ENCODE assay signal across 21 mouse cellular contexts in the genomic region with DNA sequence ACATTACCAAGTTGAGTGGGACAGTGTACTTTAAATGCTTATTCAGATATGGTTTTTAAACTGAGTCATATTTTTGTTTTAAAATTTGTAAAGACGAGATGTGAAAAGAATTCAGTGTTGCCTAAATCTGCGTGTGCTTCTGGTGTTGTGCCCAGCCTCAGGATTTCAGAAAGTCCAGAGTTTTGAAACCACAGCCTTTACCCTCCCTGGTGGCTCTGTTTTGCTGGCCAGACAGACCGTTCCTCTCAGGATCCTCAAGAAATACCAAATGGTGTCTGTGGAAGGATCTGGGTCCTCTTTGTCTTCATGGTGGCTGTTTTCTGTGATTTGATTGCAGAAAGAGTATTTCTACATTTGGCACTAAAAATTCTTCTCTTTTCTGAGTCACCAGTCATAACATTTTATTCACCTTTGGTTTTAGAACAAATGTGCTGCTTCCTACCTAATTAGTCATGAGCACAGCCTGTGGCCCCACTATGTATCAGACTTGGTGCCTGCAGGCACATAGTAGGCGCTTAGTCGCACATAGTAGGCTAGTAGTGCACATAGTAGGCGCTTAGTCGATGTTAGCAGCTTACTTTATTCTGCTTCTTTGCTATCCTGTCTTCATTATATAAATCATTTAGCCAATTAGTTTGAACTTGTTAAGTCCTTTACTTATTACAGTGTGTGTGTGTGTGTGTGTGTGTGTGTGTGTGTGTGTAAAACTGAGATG.
A peak's percentile ranks its signal among the peaks of the same experiment; 100 is the strongest.
DNase-seq lines count a peak whose midpoint lies in the region; ATAC-seq and TF ChIP-seq lines count a peak whose summit lies in the region.
"Had no signal": no experiment of that assay in that cellular context is flagged by ENCODE, and none has a peak within 500 bp of the region (broad histone marks: within the 10 kb centered on the region; RNA-seq: fewer than 3 reads in every experiment).

No protein-coding gene starts in this region.

- no peaks in the 10 kb centered on the region for H3K36me3 ChIP-seq in embryonic facial prominence, embryonic 11.5 days (replicated peaks; ENCODE audit: control insufficient read depth, insufficient read depth, low read depth, low read length)
- no peaks in the 10 kb centered on the region for H3K36me3 ChIP-seq in embryonic facial prominence, embryonic 10.5 days (replicated peaks)
- no peaks in the 10 kb centered on the region for H3K36me3 ChIP-seq in midbrain, embryonic 11.5 days (ENCODE audit: control insufficient read depth, insufficient read depth, low read length)
- H3K36me3 ChIP-seq in midbrain, postnatal 0 days (ENCODE audit: insufficient read depth, low read length), result no peaks in the 10 kb centered on the region
- no peaks in the 10 kb centered on the region for H3K36me3 ChIP-seq in limb, embryonic 15.5 days
- H3K36me3 ChIP-seq: forebrain, embryonic 15.5 days; heart, embryonic 13.5 days; lung, embryonic 15.5 days; neural tube, embryonic 12.5 days had no signal

- H3K4me1 ChIP-seq in embryonic facial prominence, embryonic 11.5 days (ENCODE audit: control insufficient read depth, insufficient read depth, low read length), result no peaks in the 10 kb centered on the region
- H3K4me1 ChIP-seq in embryonic facial prominence, embryonic 10.5 days, result peaks cover 7% of the 10 kb centered on the region
- peaks cover 4% of the 10 kb centered on the region for H3K4me1 ChIP-seq in midbrain, embryonic 11.5 days (ENCODE audit: control insufficient read depth, insufficient read depth, low read length)
- H3K4me1 ChIP-seq in midbrain, postnatal 0 days (ENCODE audit: insufficient read depth, low read length), result no peaks in the 10 kb centered on the region
- H3K4me1 ChIP-seq in brown adipose tissue, adult 24 weeks (ENCODE audit: control insufficient read depth, insufficient read depth, insufficient read length, low read length), result peaks cover 31% of the 10 kb centered on the region
- H3K4me1 ChIP-seq in limb, embryonic 15.5 days, result peaks cover 15% of the 10 kb centered on the region
- peaks cover 23% of the 10 kb centered on the region; the same call in 1 of the 2 replicates for H3K4me1 ChIP-seq in cerebellum, adult 2 months (ENCODE audit: control insufficient read depth, insufficient read depth, low read length)

- no peak for ATAC-seq in embryonic facial prominence, embryonic 11.5 days (replicated peaks; ENCODE audit: insufficient number of reproducible peaks, low FRiP score, low TSS enrichment, low read depth)
- no peak for ATAC-seq in midbrain, embryonic 11.5 days (ENCODE audit: low FRiP score)
- ATAC-seq in midbrain, postnatal 0 days (ENCODE audit: low FRiP score), result no peak
- ATAC-seq in limb, embryonic 15.5 days (ENCODE audit: insufficient number of reproducible peaks, low FRiP score, low TSS enrichment, low read depth), result no peak
- ATAC-seq: activated CD4-positive, CD25-positive, alpha-beta regulatory T cell, adult 4 months; forebrain, embryonic 15.5 days; hindbrain, postnatal 0 days had no signal

- no peaks in the 10 kb centered on the region for H3K9me3 ChIP-seq in embryonic facial prominence, embryonic 11.5 days (replicated peaks; ENCODE audit: control insufficient read depth, low read length)
- H3K9me3 ChIP-seq in embryonic facial prominence, embryonic 10.5 days, result no peaks in the 10 kb centered on the region
- H3K9me3 ChIP-seq in midbrain, embryonic 11.5 days (ENCODE audit: control insufficient read depth, low read length), result no peaks in the 10 kb centered on the region
- no peaks in the 10 kb centered on the region for H3K9me3 ChIP-seq in midbrain, postnatal 0 days (ENCODE audit: low read length)
- H3K9me3 ChIP-seq in limb, embryonic 15.5 days, result no peaks in the 10 kb centered on the region
- H3K9me3 ChIP-seq: forebrain, embryonic 15.5 days; heart, embryonic 13.5 days; lung, embryonic 15.5 days; neural tube, embryonic 12.5 days had no signal

- no peak overlapping the region for H3K4me3 ChIP-seq in embryonic facial prominence, embryonic 11.5 days (ENCODE audit: low read depth, low read length)
- no peak overlapping the region for H3K4me3 ChIP-seq in embryonic facial prominence, embryonic 10.5 days
- no peak overlapping the region for H3K4me3 ChIP-seq in midbrain, embryonic 11.5 days (ENCODE audit: low read depth, low read length)
- no peak overlapping the region for H3K4me3 ChIP-seq in midbrain, postnatal 0 days (ENCODE audit: low read depth, low read length)
- H3K4me3 ChIP-seq in brown adipose tissue, adult 24 weeks (ENCODE audit: insufficient read depth, low read depth, low read length), result no peak overlapping the region
- H3K4me3 ChIP-seq in limb, embryonic 15.5 days, result no peak overlapping the region
- no peak overlapping the region for H3K4me3 ChIP-seq in cerebellum, adult 2 months (replicated peaks; ENCODE audit: insufficient read depth, low read depth, low read length)
- H3K4me3 ChIP-seq: erythroblast, embryonic 14.5 days; forebrain, embryonic 15.5 days; heart, embryonic 13.5 days; lung, embryonic 15.5 days; neural tube, embryonic 12.5 days had no signal

- no peak overlapping the region for H3K4me2 ChIP-seq in embryonic facial prominence, embryonic 11.5 days (ENCODE audit: low read depth, low read length)
- H3K4me2 ChIP-seq in midbrain, embryonic 11.5 days, result no peak overlapping the region
- H3K4me2 ChIP-seq in midbrain, postnatal 0 days (ENCODE audit: low read depth, low read length, poor library complexity, severe bottlenecking), result no peak overlapping the region
- H3K4me2 ChIP-seq in limb, embryonic 15.5 days, result no peak overlapping the region
- H3K4me2 ChIP-seq: forebrain, embryonic 15.5 days; heart, embryonic 13.5 days; lung, embryonic 15.5 days; neural tube, embryonic 12.5 days had no signal

- 0 out of 2 replicates have a peak overlapping the region, but pooled peaks have one; percentile 28 for H3K27ac ChIP-seq in embryonic facial prominence, embryonic 11.5 days (replicated peaks; ENCODE audit: low read depth, low read length)
- no peak overlapping the region for H3K27ac ChIP-seq in embryonic facial prominence, embryonic 10.5 days (replicated peaks)
- no peak overlapping the region for H3K27ac ChIP-seq in midbrain, embryonic 11.5 days (ENCODE audit: low read depth, low read length)
- H3K27ac ChIP-seq in midbrain, postnatal 0 days (ENCODE audit: low read depth, low read length), result no peak overlapping the region
- peak overlapping the region; percentile 89 for H3K27ac ChIP-seq in brown adipose tissue, adult 24 weeks (replicated peaks; ENCODE audit: low read depth, low read length)
- peak overlapping the region; percentile 43; the same call in 1 of the 2 replicates for H3K27ac ChIP-seq in limb, embryonic 15.5 days
- H3K27ac ChIP-seq in cerebellum, adult 2 months (ENCODE audit: insufficient read depth, low read length), result no peak overlapping the region
- H3K27ac ChIP-seq: forebrain, embryonic 15.5 days; heart, embryonic 13.5 days; hindbrain, postnatal 0 days; liver, embryonic 14.5 days; lung, embryonic 15.5 days; neural tube, embryonic 12.5 days had no signal

- H3K9ac ChIP-seq in embryonic facial prominence, embryonic 11.5 days (replicated peaks; ENCODE audit: low read length), result no peak overlapping the region
- no peak overlapping the region for H3K9ac ChIP-seq in midbrain, embryonic 11.5 days (ENCODE audit: low read length)
- no peak overlapping the region for H3K9ac ChIP-seq in midbrain, postnatal 0 days (replicated peaks; ENCODE audit: low read length, poor library complexity, severe bottlenecking)
- no peak overlapping the region for H3K9ac ChIP-seq in limb, embryonic 15.5 days
- H3K9ac ChIP-seq: forebrain, embryonic 15.5 days; heart, embryonic 13.5 days; liver, embryonic 14.5 days; lung, embryonic 15.5 days; neural tube, embryonic 12.5 days had no signal

- 91% methylated on average over 7 of the region's 7 CpGs for WGBS in embryonic facial prominence, embryonic 11.5 days
- 91% methylated on average over 7 of the region's 7 CpGs for WGBS in embryonic facial prominence, embryonic 10.5 days
- whole genome bisulfite sequencing in midbrain, embryonic 11.5 days, result 93% methylated on average over 7 of the region's 7 CpGs
- WGBS in midbrain, postnatal 0 days, result 94% methylated on average over 7 of the region's 7 CpGs
- 81% methylated on average over 7 of the region's 7 CpGs for WGBS in limb, embryonic 15.5 days
- 80% methylated on average over 7 of the region's 7 CpGs for WGBS in cerebellum, adult 2 months

- H3K27me3 ChIP-seq in embryonic facial prominence, embryonic 11.5 days (ENCODE audit: control insufficient read depth, insufficient read depth, low read length), result no peaks in the 10 kb centered on the region
- H3K27me3 ChIP-seq in embryonic facial prominence, embryonic 10.5 days (replicated peaks; ENCODE audit: low read depth, poor library complexity, severe bottlenecking), result no peaks in the 10 kb centered on the region
- H3K27me3 ChIP-seq in midbrain, embryonic 11.5 days (ENCODE audit: control insufficient read depth, insufficient read depth, low read length), result no peaks in the 10 kb centered on the region
- no peaks in the 10 kb centered on the region for H3K27me3 ChIP-seq in midbrain, postnatal 0 days (ENCODE audit: insufficient read depth, low read length)
- H3K27me3 ChIP-seq in limb, embryonic 15.5 days, result no peaks in the 10 kb centered on the region
- H3K27me3 ChIP-seq in cerebellum, adult 2 months (ENCODE audit: control insufficient read depth, insufficient read depth, low read length), result no peaks in the 10 kb centered on the region
- H3K27me3 ChIP-seq: forebrain, embryonic 15.5 days; heart, embryonic 13.5 days; lung, embryonic 15.5 days; neural tube, embryonic 12.5 days had no signal

- DNase-seq in embryonic facial prominence, embryonic 11.5 days (ENCODE audit: low spot score), result no peak
- no peak for DNase-seq in embryonic facial prominence, embryonic 10.5 days (ENCODE audit: low spot score)
- DNase-seq in midbrain, embryonic 11.5 days (ENCODE audit: low spot score, missing footprints), result peak; percentile 77
- no peak for DNase-seq in midbrain, postnatal 0 days (ENCODE audit: low spot score)
- no peak for DNase-seq in kidney, adult 8-10 months
- DNase-seq in cerebellum, adult 2 months, result no peak
- DNase-seq: B cell, adult 2 months; cerebellum, adult 9-11 months; kidney, adult 18-20 months; kidney, postnatal 25 days; lung, postnatal 4 days had no signal

- TF ChIP-seq POLR2A in cerebellum, adult 2 months (IDR thresholded peaks at IDR 0.05; ENCODE audit: borderline replicate concordance, insufficient read depth, low read length), result no peak

- TF ChIP-seq CTCF in midbrain, postnatal 0 days (IDR thresholded peaks at IDR 0.05), result no peak
- no peak for TF ChIP-seq CTCF in cerebellum, adult 2 months (IDR thresholded peaks at IDR 0.05; ENCODE audit: borderline replicate concordance, insufficient read depth, low read depth, low read length)

Comparison
In these comparisons a context has a peak if more than half of its experiments do, and no peak if none do; other contexts are left out.
1. H3K27ac ChIP-seq: peak in embryonic facial prominence, embryonic 11.5 days (single experiment), brown adipose tissue, adult 24 weeks (single experiment) and limb, embryonic 15.5 days (single experiment); none in embryonic facial prominence, embryonic 10.5 days (single experiment), midbrain, embryonic 11.5 days (single experiment), midbrain, postnatal 0 days (single experiment) and cerebellum, adult 2 months (single experiment).